Mouse (Mus musculus): ENCODE results near the gene H1foo. TPM values are rescaled to one million over a fixed set of nuclear protein-coding genes. Genes with fewer than 3 reads are reported as not detected.
A peak's percentile ranks its signal among the peaks of the same experiment; 100 is the strongest.

The H1foo gene
- total RNA-seq, 2 experiments from 2014 or later, result not detected

- no peak for DNase-seq (ENCODE audit: low spot score in 2 of 2)
Observed at GRCm38 (mm10) chr6:115985622-115986021, 40.9 kb downstream of the H1foo start.

GRCm38 (mm10) chr6:115986472-115987095 is 41.8 kb downstream of the H1foo start:
- no peak for DNase-seq (ENCODE audit: low spot score in 2 of 2)

GRCm38 (mm10) chr6:115987096-115987747 is 42.5 kb downstream of the H1foo start:
- no peak for DNase-seq (ENCODE audit: low spot score in 2 of 2)

- no peak for DNase-seq (ENCODE audit: low spot score in 2 of 2)
Observed at GRCm38 (mm10) chr6:115989032-115989431, 44.3 kb downstream of the H1foo start.

GRCm38 (mm10) chr6:115989607-115990006 is 44.9 kb downstream of the H1foo start:
- DNase-seq (ENCODE audit: low spot score in 2 of 2), result no peak

- no peak for DNase-seq (ENCODE audit: low spot score in 2 of 2)
Observed at GRCm38 (mm10) chr6:115990056-115990455, 45.3 kb downstream of the H1foo start.

GRCm38 (mm10) chr6:115990479-115990878 is 45.7 kb downstream of the H1foo start:
- no peak for DNase-seq (ENCODE audit: low spot score in 2 of 2)

GRCm38 (mm10) chr6:115991108-115991880 is 46.6 kb downstream of the H1foo start:
- peak in 1 of 2 experiments; percentile 40 for DNase-seq (ENCODE audit: low spot score in 2 of 2)

- no peak for DNase-seq (ENCODE audit: low spot score in 2 of 2)
Observed at GRCm38 (mm10) chr6:115991881-115992620, 47.3 kb downstream of the H1foo start.

- no peak for DNase-seq (ENCODE audit: low spot score in 2 of 2)
Observed at GRCm38 (mm10) chr6:115992981-115993380, 48.2 kb downstream of the H1foo start.

- DNase-seq (ENCODE audit: low spot score in 2 of 2), result peak in 1 of 2 experiments; percentile 46
Observed at GRCm38 (mm10) chr6:115993463-115994145, 48.9 kb downstream of the H1foo start.

GRCm38 (mm10) chr6:115994146-115994876 is 49.6 kb downstream of the H1foo start:
- peak in 1 of 2 experiments; percentile 53 for DNase-seq (ENCODE audit: low spot score in 2 of 2)

GRCm38 (mm10) chr6:115994877-115995520 is 50.3 kb downstream of the H1foo start, which contains the start of gene Plxnd1:
Gene Plxnd1, minus strand, starts transcription at chr6:115995005.
- peak; percentile 88 to 90 for DNase-seq (ENCODE audit: low spot score in 2 of 2)

- no peak for DNase-seq (ENCODE audit: low spot score in 2 of 2)
Observed at GRCm38 (mm10) chr6:115995531-115995941, 50.8 kb downstream of the H1foo start.

- DNase-seq (ENCODE audit: low spot score in 2 of 2), result peak in 1 of 2 experiments; percentile 40
Observed at GRCm38 (mm10) chr6:115996171-115996851, 51.6 kb downstream of the H1foo start.

GRCm38 (mm10) chr6:115997726-115998311 is 53.1 kb downstream of the H1foo start:
- DNase-seq (ENCODE audit: low spot score in 2 of 2), result no peak

GRCm38 (mm10) chr6:115998758-115999157 is 54.0 kb downstream of the H1foo start:
- DNase-seq (ENCODE audit: low spot score in 2 of 2), result no peak

- DNase-seq (ENCODE audit: low spot score in 2 of 2), result no peak
Observed at GRCm38 (mm10) chr6:115999227-115999626, 54.5 kb downstream of the H1foo start.
